Comparison of ENCODE assay signal across 17 mouse cellular contexts in the genomic region with DNA sequence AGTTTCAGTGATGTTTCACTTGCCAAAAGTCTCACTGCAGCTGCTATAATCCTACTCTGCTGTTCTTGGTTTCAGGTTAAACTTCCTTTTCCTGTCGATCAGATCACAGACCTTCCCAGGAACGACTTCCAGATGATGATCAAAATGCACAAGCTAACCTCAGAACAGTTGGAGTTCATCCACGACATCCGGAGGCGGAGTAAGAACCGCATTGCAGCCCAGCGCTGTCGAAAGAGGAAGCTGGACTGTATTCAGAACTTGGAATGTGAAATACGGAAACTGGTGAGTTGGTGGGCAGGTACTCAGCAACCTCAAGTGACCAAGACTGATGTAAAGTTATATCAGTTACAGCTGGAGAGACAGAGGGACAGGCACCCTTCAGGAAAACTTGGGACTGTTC. TPM values are rescaled to one million over a fixed set of nuclear protein-coding genes. Genes with fewer than 3 reads are reported as not detected.
DNase-seq lines count a peak whose midpoint lies in the region; ATAC-seq and TF ChIP-seq lines count a peak whose summit lies in the region.
"Had no signal": no experiment of that assay in that cellular context is flagged by ENCODE, and none has a peak within 500 bp of the region (broad histone marks: within the 10 kb centered on the region; RNA-seq: fewer than 3 reads in every experiment).

No protein-coding gene starts in this region.

- WGBS in lung, postnatal 0 days = 54% methylated on average over 9 of the region's 9 CpGs
- 86% methylated on average over 9 of the region's 9 CpGs for WGBS in midbrain, embryonic 13.5 days

- peaks cover 11% of the 10 kb centered on the region; the same call in 1 of the 2 replicates for H3K36me3 ChIP-seq in lung, postnatal 0 days (ENCODE audit: insufficient read depth, low read length)
- peaks cover 23% of the 10 kb centered on the region for H3K36me3 ChIP-seq in midbrain, embryonic 13.5 days

- peak; percentile 47 for DNase-seq in embryo, embryonic 10 days (ENCODE audit: low spot score)
- no peak for DNase-seq in embryo, embryonic 9.5 days (ENCODE audit: extremely low spot score)
- peak; percentile 29 for DNase-seq in thymus, postnatal 0 days (ENCODE audit: low spot score)
- no peak for DNase-seq in thymus, postnatal 36 days
- peak; percentile 27 for DNase-seq in lung, postnatal 0 days (ENCODE audit: low spot score)
- no peak for DNase-seq in spleen, adult 12 weeks (ENCODE audit: low spot score)
- DNase-seq: gastrocnemius, adult 2 months; heart, postnatal 14 days; thymus, postnatal 25 days had no signal

- H3K4me1 ChIP-seq in lung, postnatal 0 days (ENCODE audit: insufficient read depth, low read depth, low read length) = no peaks in the 10 kb centered on the region
- peaks cover 12% of the 10 kb centered on the region for H3K4me1 ChIP-seq in midbrain, embryonic 13.5 days (replicated peaks)

- H3K27me3 ChIP-seq in lung, postnatal 0 days (replicated peaks; ENCODE audit: insufficient read depth, low read length) = no peaks in the 10 kb centered on the region
- no peaks in the 10 kb centered on the region for H3K27me3 ChIP-seq in midbrain, embryonic 13.5 days

- no peak overlapping the region for H3K4me3 ChIP-seq in lung, postnatal 0 days (ENCODE audit: low read depth, low read length)
- no peak overlapping the region for H3K4me3 ChIP-seq in midbrain, embryonic 13.5 days (replicated peaks)
- H3K4me3 ChIP-seq: forebrain, embryonic 10.5 days; gastrocnemius, adult 2 months had no signal

- H3K4me2 ChIP-seq in lung, postnatal 0 days (replicated peaks; ENCODE audit: low read depth, low read length) = no peak overlapping the region
- no peak overlapping the region for H3K4me2 ChIP-seq in midbrain, embryonic 13.5 days (replicated peaks)

- H3K9me3 ChIP-seq in lung, postnatal 0 days (ENCODE audit: low read length) = no peaks in the 10 kb centered on the region
- H3K9me3 ChIP-seq in midbrain, embryonic 13.5 days = no peaks in the 10 kb centered on the region
- H3K9me3 ChIP-seq: forebrain, embryonic 10.5 days had no signal

- H3K9ac ChIP-seq in lung, postnatal 0 days (replicated peaks; ENCODE audit: low read depth) = no peak overlapping the region
- H3K9ac ChIP-seq in midbrain, embryonic 13.5 days (replicated peaks) = no peak overlapping the region

- no peak for ATAC-seq in lung, postnatal 0 days
- ATAC-seq in neutrophil, adult 5-6 weeks (ENCODE audit: extremely low read depth, insufficient number of reproducible peaks, low FRiP score, poor library complexity, severe bottlenecking) = peak; percentile 23; the same call in 1 of the 2 replicates
- no peak for ATAC-seq in midbrain, embryonic 13.5 days

- H3K27ac ChIP-seq in lung, postnatal 0 days (ENCODE audit: low read length) = no peak overlapping the region
- H3K27ac ChIP-seq in midbrain, embryonic 13.5 days = no peak overlapping the region
- H3K27ac ChIP-seq: forebrain, embryonic 10.5 days; gastrocnemius, adult 2 months had no signal

- no peak for TF ChIP-seq CTCF in lung, postnatal 0 days (IDR thresholded peaks at IDR 0.05)

- TF ChIP-seq EP300 in lung, postnatal 0 days (IDR thresholded peaks at IDR 0.05) = no peak

RNA-seq across cellular contexts. Expression of a gene that starts 27.4 kb away (rescaled TPM):
- polyA plus RNA-seq in thymus, postnatal 0 days (2015; fragmentation: Nextera tagmentation; extraction: Ambion mirVana) = 0.08 TPM in 1 of 2 replicates, not detected in the other
- not detected in 2 replicates for polyA plus RNA-seq in lung, postnatal 0 days (2015; fragmentation: Nextera tagmentation; extraction: Ambion mirVana)
- total RNA-seq in neutrophil, adult 5-6 weeks (2017) = not detected in 2 replicates
- polyA plus RNA-seq in midbrain, embryonic 13.5 days (2015; fragmentation: Nextera tagmentation; extraction: Ambion mirVana) = 0.18 TPM in 1 of 2 replicates, not detected in the other
- total RNA-seq: adrenal gland, adult 18-20 months; gastrocnemius, adult 2 months; heart, postnatal 14 days; left cerebral cortex, postnatal 25 days had no signal
- polyA plus RNA-seq: C2C12; cortical plate, adult 2 months; forebrain, embryonic 10.5 days; lung, embryonic 16.5 days had no signal

RNA-seq across cellular contexts. Expression of a gene that starts 40.1 kb away (rescaled TPM):
- polyA plus RNA-seq in thymus, postnatal 0 days (2015; fragmentation: Nextera tagmentation; extraction: Ambion mirVana) = 76.7 and 77.5 TPM in 2 replicates
- polyA plus RNA-seq in lung, postnatal 0 days (2015; fragmentation: Nextera tagmentation; extraction: Ambion mirVana) = 35.3 and 36.2 TPM in 2 replicates
- 34.5 and 36.0 TPM in 2 replicates for total RNA-seq in neutrophil, adult 5-6 weeks (2017)
- polyA plus RNA-seq in midbrain, embryonic 13.5 days (2015; fragmentation: Nextera tagmentation; extraction: Ambion mirVana) = 57.7 and 60.8 TPM in 2 replicates

Comparison
In these comparisons a context has a peak if more than half of its experiments do, and no peak if none do; other contexts are left out.
1. DNase-seq: peak in embryo, embryonic 10 days (single experiment), thymus, postnatal 0 days (single experiment) and lung, postnatal 0 days (single experiment); none in embryo, embryonic 9.5 days (single experiment), thymus, postnatal 36 days (0 of 2) and spleen, adult 12 weeks (single experiment).